ENCODE assay signal across 8 mouse cellular contexts in the genomic region with DNA sequence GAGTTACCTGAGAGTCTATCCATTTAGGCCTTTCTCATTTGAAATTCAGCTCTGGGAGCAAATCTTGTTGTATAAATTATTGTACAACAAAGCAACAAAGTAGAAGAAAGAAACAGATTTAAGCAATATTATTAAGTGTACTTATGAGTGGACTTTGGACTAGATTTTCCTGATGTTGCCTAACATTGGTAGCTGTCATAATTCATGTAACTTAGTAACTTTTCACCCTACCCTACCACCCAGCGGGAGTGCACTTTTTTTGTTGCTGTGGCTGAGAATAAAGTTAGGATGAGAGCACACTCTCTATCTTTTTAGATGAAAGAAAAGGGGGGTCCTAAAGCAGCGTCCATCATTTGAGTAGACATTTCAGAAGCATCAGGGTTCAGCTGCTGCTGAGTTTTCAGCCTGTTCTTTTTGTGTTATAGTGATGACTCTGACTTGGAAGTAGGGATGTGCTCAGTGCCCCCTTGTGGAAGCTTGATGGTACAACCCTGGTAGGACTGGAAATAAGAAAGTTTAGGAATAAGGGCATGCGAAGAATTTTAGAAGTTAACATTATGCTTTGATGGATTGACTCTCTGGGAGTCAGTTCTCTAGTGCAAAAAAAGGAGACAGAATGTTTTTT. TPM values are rescaled to one million over a fixed set of nuclear protein-coding genes. Genes with fewer than 3 reads are reported as not detected.
DNase-seq lines count a peak whose midpoint lies in the region; ATAC-seq and TF ChIP-seq lines count a peak whose summit lies in the region.
"Had no signal": no experiment of that assay in that cellular context is flagged by ENCODE, and none has a peak within 500 bp of the region (broad histone marks: within the 10 kb centered on the region; RNA-seq: fewer than 3 reads in every experiment).

No protein-coding gene starts in this region.

- no peaks in the 10 kb centered on the region for H3K4me1 ChIP-seq in forebrain, postnatal 0 days (ENCODE audit: insufficient read depth)
- no peaks in the 10 kb centered on the region for H3K4me1 ChIP-seq in intestine, embryonic 14.5 days (replicated peaks; ENCODE audit: control insufficient read depth, insufficient read depth, low read length)
- H3K4me1 ChIP-seq in limb, embryonic 11.5 days (ENCODE audit: control insufficient read depth, insufficient read depth, low read length) = no peaks in the 10 kb centered on the region

- no peak overlapping the region for H3K4me3 ChIP-seq in C2C12 (ENCODE audit: insufficient read depth, poor library complexity, severe bottlenecking)
- no peak overlapping the region for H3K4me3 ChIP-seq in forebrain, postnatal 0 days (ENCODE audit: low read depth, low read length)
- H3K4me3 ChIP-seq in intestine, embryonic 14.5 days (ENCODE audit: low read depth, low read length) = no peak overlapping the region
- no peak overlapping the region for H3K4me3 ChIP-seq in limb, embryonic 11.5 days (ENCODE audit: low read depth, low read length)
- H3K4me3 ChIP-seq: heart, embryonic 13.5 days had no signal

- H3K4me2 ChIP-seq in forebrain, postnatal 0 days (ENCODE audit: low read depth) = no peak overlapping the region
- no peak overlapping the region for H3K4me2 ChIP-seq in intestine, embryonic 14.5 days (ENCODE audit: low read length)
- H3K4me2 ChIP-seq in limb, embryonic 11.5 days (ENCODE audit: low read depth, severe bottlenecking) = no peak overlapping the region
- H3K4me2 ChIP-seq: heart, embryonic 13.5 days had no signal

- no peak overlapping the region for H3ac ChIP-seq in C2C12 (ENCODE audit: control insufficient read depth, insufficient read length, low read depth)

- peak; percentile 61 for DNase-seq in ES-CJ7 (ENCODE audit: low read depth, low spot score)
- DNase-seq in cerebellum, adult 11 months = peak; percentile 18
- peak; percentile 74 for DNase-seq in forebrain, postnatal 0 days
- DNase-seq in intestine, embryonic 14.5 days (ENCODE audit: low spot score) = peak; percentile 54
- DNase-seq in limb, embryonic 11.5 days (ENCODE audit: low spot score) = peak; percentile 52
- DNase-seq in ovary, postnatal 14 days (ENCODE audit: low spot score) = peak; percentile 34

- H3K79me3 ChIP-seq in C2C12 (ENCODE audit: low read depth) = peaks cover 22% of the 10 kb centered on the region

- no peaks in the 10 kb centered on the region for H3K9me3 ChIP-seq in forebrain, postnatal 0 days (ENCODE audit: low read length)
- H3K9me3 ChIP-seq in intestine, embryonic 14.5 days (ENCODE audit: control insufficient read depth, low read length) = no peaks in the 10 kb centered on the region
- no peaks in the 10 kb centered on the region for H3K9me3 ChIP-seq in limb, embryonic 11.5 days (ENCODE audit: control insufficient read depth, low read length)
- H3K9me3 ChIP-seq: heart, embryonic 13.5 days had no signal

- WGBS in forebrain, postnatal 0 days = 48% methylated on average over 3 of the region's 3 CpGs
- 41% methylated on average over 3 of the region's 3 CpGs for WGBS in intestine, embryonic 14.5 days
- 57% methylated on average over 3 of the region's 3 CpGs for WGBS in limb, embryonic 11.5 days

- H3K27me3 ChIP-seq in C2C12 (ENCODE audit: control insufficient read depth, insufficient read depth, insufficient read length) = no peaks in the 10 kb centered on the region
- H3K27me3 ChIP-seq in forebrain, postnatal 0 days (ENCODE audit: insufficient read depth, low read length) = no peaks in the 10 kb centered on the region
- H3K27me3 ChIP-seq in intestine, embryonic 14.5 days (replicated peaks; ENCODE audit: control insufficient read depth, insufficient read depth, low read length) = no peaks in the 10 kb centered on the region
- no peaks in the 10 kb centered on the region for H3K27me3 ChIP-seq in limb, embryonic 11.5 days (ENCODE audit: control insufficient read depth, insufficient read depth, low read length)
- H3K27me3 ChIP-seq: heart, embryonic 13.5 days had no signal

- peak; percentile 5 for TF ChIP-seq CTCF in C2C12 (IDR thresholded peaks at IDR 0.05; ENCODE audit: control insufficient read depth, insufficient read depth, insufficient read length)
- peak; percentile 85 for TF ChIP-seq CTCF in forebrain, postnatal 0 days (IDR thresholded peaks at IDR 0.05; ENCODE audit: low read depth)

- no peak overlapping the region for H3K27ac ChIP-seq in forebrain, postnatal 0 days (ENCODE audit: low read depth, low read length)
- H3K27ac ChIP-seq in intestine, embryonic 14.5 days (ENCODE audit: low read depth) = no peak overlapping the region
- H3K27ac ChIP-seq in limb, embryonic 11.5 days (replicated peaks; ENCODE audit: low read depth, low read length) = 0 out of 2 replicates have a peak overlapping the region, but pooled peaks have one; percentile 14

- no peak overlapping the region for H3K9ac ChIP-seq in forebrain, postnatal 0 days
- no peak overlapping the region for H3K9ac ChIP-seq in intestine, embryonic 14.5 days (ENCODE audit: low read length)
- no peak overlapping the region for H3K9ac ChIP-seq in limb, embryonic 11.5 days (ENCODE audit: low read length)
- H3K9ac ChIP-seq: heart, embryonic 13.5 days had no signal

- H3K36me3 ChIP-seq in C2C12 (ENCODE audit: control insufficient read depth, insufficient read depth) = peaks cover 81% of the 10 kb centered on the region
- H3K36me3 ChIP-seq in forebrain, postnatal 0 days (ENCODE audit: insufficient read depth) = no peaks in the 10 kb centered on the region
- H3K36me3 ChIP-seq in intestine, embryonic 14.5 days (ENCODE audit: control insufficient read depth, insufficient read depth, low read length) = peaks cover 12% of the 10 kb centered on the region
- peaks cover 4% of the 10 kb centered on the region; the same call in 1 of the 2 replicates for H3K36me3 ChIP-seq in limb, embryonic 11.5 days (ENCODE audit: control insufficient read depth, insufficient read depth, low read length)

- peaks cover 74% of the 10 kb centered on the region for H3K79me2 ChIP-seq in C2C12 (ENCODE audit: control insufficient read depth, insufficient read depth)

- peak; percentile 68 for ATAC-seq in forebrain, postnatal 0 days
- ATAC-seq in intestine, embryonic 14.5 days (replicated peaks; ENCODE audit: low FRiP score, low TSS enrichment, low read depth) = 0 out of 2 replicates have a peak, but pooled peaks have one; percentile 27
- no peak for ATAC-seq in limb, embryonic 11.5 days (ENCODE audit: insufficient number of reproducible peaks, low FRiP score, low TSS enrichment, low read depth)

TF ChIP-seq in C2C12, 6 proteins besides CTCF, POLR2A, EP300 and RAD21:
- TF ChIP-seq MYOD1 (IDR thresholded peaks at IDR 0.05; ENCODE audit: control insufficient read depth, insufficient read length, low read depth) (no peak), CEBPB (IDR thresholded peaks at IDR 0.05; ENCODE audit: low read depth) (no peak), USF1 (IDR thresholded peaks at IDR 0.05; ENCODE audit: low read depth) (no peak), FOSL1 (IDR thresholded peaks at IDR 0.05; ENCODE audit: insufficient read depth, low read length, poor library complexity, severe bottlenecking) (no peak), MAX (IDR thresholded peaks at IDR 0.05) (no peak), MYOG (IDR thresholded peaks at IDR 0.05; ENCODE audit: control insufficient read depth, extremely low read depth, insufficient read length) (no peak)

RNA-seq across cellular contexts. Expression of a gene that starts 59.1 kb away (rescaled TPM):
- polyA plus RNA-seq in C2C12 (2012; fragmentation: generic; extraction: Trizol) = 14.0 TPM
- 50.6 and 81.7 TPM in 2 replicates for total RNA-seq in forebrain, postnatal 0 days (2014; rRNA removed)
- 59.0 and 63.9 TPM in 2 replicates for polyA plus RNA-seq in forebrain, postnatal 0 days (2015; fragmentation: Nextera tagmentation; extraction: Ambion mirVana)
- polyA plus RNA-seq in intestine, embryonic 14.5 days (2014; fragmentation: Nextera tagmentation; extraction: Ambion mirVana) = 73.3 and 82.7 TPM in 2 replicates
- polyA plus RNA-seq in limb, embryonic 11.5 days (2014; fragmentation: Nextera tagmentation; extraction: Ambion mirVana) = 87.6 and 104 TPM in 2 replicates

RNA-seq across cellular contexts. Expression of a gene that starts 59.2 kb away (rescaled TPM):
- polyA plus RNA-seq in C2C12 (2012; fragmentation: generic; extraction: Trizol) = 69.5 TPM
- 54.8 and 55.5 TPM in 2 replicates for total RNA-seq in forebrain, postnatal 0 days (2014; rRNA removed)
- polyA plus RNA-seq in forebrain, postnatal 0 days (2015; fragmentation: Nextera tagmentation; extraction: Ambion mirVana) = 66.7 and 71.5 TPM in 2 replicates
- polyA plus RNA-seq in intestine, embryonic 14.5 days (2014; fragmentation: Nextera tagmentation; extraction: Ambion mirVana) = 180 TPM in 2 replicates
- polyA plus RNA-seq in limb, embryonic 11.5 days (2014; fragmentation: Nextera tagmentation; extraction: Ambion mirVana) = 146 and 149 TPM in 2 replicates

Comparison
In these comparisons a context has a peak if more than half of its experiments do, and no peak if none do; other contexts are left out.
1. DNase-seq: peak in every context shown above with its lines; median percentile 74 in forebrain, postnatal 0 days; 61 in ES-CJ7; 54 in intestine, embryonic 14.5 days; 52 in limb, embryonic 11.5 days; 34 in ovary, postnatal 14 days; 18 in cerebellum, adult 11 months.